ENCODE assay signal across 24 mouse cellular contexts in genomic region chr14:61020968-61021367, GRCm38 (mm10). TPM values are rescaled to one million over a fixed set of nuclear protein-coding genes. Genes with fewer than 3 reads are reported as not detected.
DNase-seq lines count a peak whose midpoint lies in the region.
"Had no signal": no experiment of that assay in that cellular context is flagged by ENCODE, and none has a peak within 500 bp of the region (broad histone marks: within the 10 kb centered on the region; RNA-seq: fewer than 3 reads in every experiment).

No protein-coding gene starts in this region.

- peak; percentile 47 to 73 for DNase-seq in adrenal gland, adult (ENCODE audit: inconsistent age in 2 of 2, low spot score in 1 of 2)
- no peak for DNase-seq in adrenal gland, postnatal 4 days (ENCODE audit: low spot score in 2 of 2)
- peak; percentile 55 for DNase-seq in adrenal gland, adult 2 months
- no peak for DNase-seq in adrenal gland, postnatal 25 days
- peak; percentile 33 to 36 for DNase-seq in adrenal gland, postnatal 36 days
- DNase-seq in adrenal gland, postnatal 10 days, result no peak
- DNase-seq in urinary bladder, adult 2 months (ENCODE audit: low spot score), result peak; percentile 2
- DNase-seq in urinary bladder, adult 18-20 months (ENCODE audit: low spot score in 2 of 2), result no peak
- DNase-seq: adrenal gland, adult 8-10 months; adrenal gland, postnatal 14 days; B cell, adult 2 months; cerebellum, adult 11 months; cerebellum, adult 11-12 months; cerebellum, adult 18-20 months; cerebellum, adult 2 months; cerebellum, adult 8-10 months; cerebellum, adult 9-10 months; cerebellum, adult 9-11 months; cerebellum, postnatal 10 days had no signal

RNA-seq across cellular contexts. Expression of gene Tnfrsf19, which starts 25.3 kb away (rescaled TPM):
- total RNA-seq in adrenal gland, postnatal 4 days (2021), result 10 to 100 TPM; 39.0 to 45.7 TPM
- total RNA-seq in adrenal gland, adult 2 months (2021), result 10 to 100 TPM; 47.1 to 49.7 TPM
- 97.1 and 167 TPM in 2 replicates for polyA plus RNA-seq in adrenal gland, adult 2 months (2012; rRNA removed)
- 50.5 and 71.7 TPM in 2 replicates for total RNA-seq in adrenal gland, postnatal 25 days (2021)
- 10 to 100 TPM; 48.1 to 71.4 TPM for total RNA-seq in adrenal gland, postnatal 36 days (2021)
- 10 to 100 TPM; 26.5 to 28.8 TPM for total RNA-seq in adrenal gland, postnatal 10 days (2021)
- polyA plus RNA-seq in urinary bladder, adult 2 months (2012; rRNA removed), result 36.9 and 45.7 TPM in 2 replicates
- total RNA-seq: MEL had no signal
- polyA plus RNA-seq: activated CD4-positive, CD25-positive, alpha-beta regulatory T cell, adult 4 months; C2C12; CD4-positive, CD25-positive, alpha-beta regulatory T cell, adult 4 months; G1E had no signal

Comparison
In these comparisons a context has a peak if more than half of its experiments do, and no peak if none do; other contexts are left out.
1. DNase-seq: peak in adrenal gland, adult (2 of 2), adrenal gland, adult 2 months (single experiment), adrenal gland, postnatal 36 days (2 of 2) and urinary bladder, adult 2 months (single experiment); none in adrenal gland, postnatal 4 days (0 of 2), adrenal gland, postnatal 25 days (single experiment), adrenal gland, postnatal 10 days (single experiment) and urinary bladder, adult 18-20 months (0 of 2).